Mouse (Mus musculus) layer of hippocampus, adult 2 months (tissue): Measurements from ENCODE around the gene Psmb3. TPM values are rescaled to one million over a fixed set of nuclear protein-coding genes. Genes with fewer than 3 reads are reported as not detected.
"Not testable (repeated sequence)": the region's sequence is repeated elsewhere in the genome, so short reads cannot be mapped to it uniquely, and the experiment has no call there.

Experiments used
- DNase-seq, 2 experiments: peaks; one replicate each; pipeline ENCODE4 v3.0.0; 2022; ENCODE audit warnings: low spot score in 2 of 2
- H3K27ac ChIP-seq: fragments of 200-600 bp; 2 replicates; pipeline ENCODE4 v1.8.1; 2022
- H3K4me3 ChIP-seq: fragments of 200-600 bp; 2 replicates; pipeline ENCODE4 v1.8.1; 2022; ENCODE audit warnings: mild to moderate bottlenecking
- CTCF ChIP-seq: fragments of 200-600 bp; conservative IDR thresholded peaks from 2 replicates; pipeline ENCODE4 v1.8.1; 2022; ENCODE audit warnings: antibody characterized with exemption, mild to moderate bottlenecking, moderate library complexity
- long read RNA-seq, 2 experiments: library from polyadenylated mRNA; stranded (forward); transcript quantifications; one replicate each; pipeline ENCODE4 v2.0.0; 2021; ENCODE audit warnings: borderline mapping rate in 2 of 2
- total RNA-seq, 2 experiments: library from RNA; stranded (reverse); gene quantifications; 2 replicates each; pipeline ENCODE4 v1.2.3; 2021

Gene Psmb3
- total RNA-seq: 100 to 1,000 TPM; 128 to 133 TPM
- long read RNA-seq, experiment 1, transcript Psmb3-201 (6 exons, 766 nt): major isoform, 73 of 86 reads
- long read RNA-seq, experiment 1, transcript Psmb3-202 (2 exons, 578 nt): minor isoform, 5 of 86 reads
- long read RNA-seq, experiment 1, partial matches to known transcripts: 8 of 86 reads
- long read RNA-seq, experiment 1, other reads (novel, unspliced or antisense): 0 of 86 reads
- long read RNA-seq, experiment 2, transcript Psmb3-201 (6 exons, 766 nt): major isoform, 107 of 129 reads
- long read RNA-seq, experiment 2, transcript Psmb3-202 (2 exons, 578 nt): minor isoform, 11 of 129 reads
- long read RNA-seq, experiment 2, partial matches to known transcripts: 9 of 129 reads
- long read RNA-seq, experiment 2, other reads (novel, unspliced or antisense): 1 of 129 reads

- TF ChIP-seq CTCF: no peak
- Histone ChIP-seq H3K4me3 (peak within 1 kb of the TSS; percentile 97), H3K27ac (peak within 1 kb of the TSS; percentile 91)
- DNase-seq: peak; percentile 99
These were observed at the start of gene Psmb3 for GRCm38 (mm10) chr11:97703039-97703826. Psmb3 (plus strand) TSS chr11:97703399.

GRCm38 (mm10) chr11:97654210-97654609 is 49.0 kb upstream of the Psmb3 start:
- no peak for DNase-seq
- Histone ChIP-seq H3K27ac (no peak overlapping the region), H3K4me3 (no peak overlapping the region)
- no peak for TF ChIP-seq CTCF

GRCm38 (mm10) chr11:97656269-97656971 is 46.8 kb upstream of the Psmb3 start:
- TF ChIP-seq CTCF: no peak
- H3K4me3 ChIP-seq: no peak overlapping the region
- DNase-seq: no peak
- no peak overlapping the region for H3K27ac ChIP-seq

GRCm38 (mm10) chr11:97657184-97657945 is 45.8 kb upstream of the Psmb3 start:
- no peak for DNase-seq
- no peak overlapping the region for H3K27ac ChIP-seq
- no peak overlapping the region for H3K4me3 ChIP-seq
- TF ChIP-seq CTCF: no peak

- not testable (repeated sequence) for H3K27ac ChIP-seq, DNase-seq, H3K4me3 ChIP-seq
These were observed 45.2 kb upstream of the Psmb3 start for GRCm38 (mm10) chr11:97657967-97658366.

- TF ChIP-seq CTCF: no peak
- H3K4me3 ChIP-seq: peak overlapping the region; percentile 73; the same call in 1 of the 2 replicates
- H3K27ac ChIP-seq: peak overlapping the region; percentile 95; the same call in 1 of the 2 replicates
- DNase-seq: no peak
These were observed 44.4 kb upstream of the Psmb3 start for GRCm38 (mm10) chr11:97658751-97659266.

- no peak for DNase-seq
- Histone ChIP-seq H3K27ac (peak overlapping the region; percentile 95), H3K4me3 (peak overlapping the region; percentile 73)
- no peak for TF ChIP-seq CTCF
These were observed 43.8 kb upstream of the Psmb3 start for GRCm38 (mm10) chr11:97659267-97659989.

GRCm38 (mm10) chr11:97659990-97660714 is 43.0 kb upstream of the Psmb3 start:
- TF ChIP-seq CTCF: no peak
- H3K27ac ChIP-seq: peak overlapping the region; percentile 95
- DNase-seq: peak; percentile 73 to 77

GRCm38 (mm10) chr11:97660734-97661647 is 42.2 kb upstream of the Psmb3 start:
- peak overlapping the region; percentile 95 for H3K27ac ChIP-seq
- TF ChIP-seq CTCF: no peak
- no peak for DNase-seq
- H3K4me3 ChIP-seq: peak overlapping the region; percentile 73

More at GRCm38 (mm10) chr11:97659990-97660714, 43.0 kb upstream of the Psmb3 start:
- peak overlapping the region; percentile 73 for H3K4me3 ChIP-seq

- no peak for TF ChIP-seq CTCF
- Histone ChIP-seq H3K4me3 (peak overlapping the region; percentile 55), H3K27ac (peak overlapping the region; percentile 74; the same call in 1 of the 2 replicates)
- DNase-seq: no peak
These were observed 41.5 kb upstream of the Psmb3 start for GRCm38 (mm10) chr11:97661648-97662133.
